ENCODE assay signal across 29 mouse cellular contexts in the genomic region with DNA sequence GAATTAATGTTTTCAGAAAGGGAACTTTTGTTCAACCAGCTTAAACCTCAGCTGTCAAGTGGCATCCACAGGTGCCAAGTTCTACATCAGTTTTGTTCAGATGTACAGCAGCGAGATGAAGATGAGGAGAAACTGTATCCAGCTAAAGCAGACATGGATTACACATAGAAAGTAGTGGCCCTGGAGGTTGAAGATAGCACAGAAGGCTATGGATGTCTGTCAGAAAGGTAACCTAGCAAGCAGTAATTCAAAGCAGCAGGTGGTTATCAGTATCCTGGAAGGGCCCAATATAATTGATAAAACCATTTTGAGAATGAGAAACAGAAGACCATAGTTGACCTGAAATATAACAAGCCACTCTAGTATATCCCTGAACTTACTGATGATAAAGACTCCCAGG. TPM values are rescaled to one million over a fixed set of nuclear protein-coding genes. Genes with fewer than 3 reads are reported as not detected.
"Had no signal": no experiment of that assay in that cellular context is flagged by ENCODE, and none has a peak within 500 bp of the region (broad histone marks: within the 10 kb centered on the region; RNA-seq: fewer than 3 reads in every experiment).

No protein-coding gene starts in this region.

- H3K27ac ChIP-seq: kidney, postnatal 0 days; layer of hippocampus, adult 2 months; limb, embryonic 10.5 days; limb, embryonic 13.5 days; macrophage; midbrain, embryonic 15.5 days; neural tube, embryonic 13.5 days; stomach, postnatal 0 days had no signal

- H3K4me3 ChIP-seq: layer of hippocampus, adult 2 months; limb, embryonic 10.5 days; limb, embryonic 13.5 days; megakaryocyte, embryonic 14.5 days; midbrain, embryonic 15.5 days; neural tube, embryonic 13.5 days had no signal

- ATAC-seq: inflammation-experienced regulatory T-cells, adult 6 months; intestine, embryonic 16.5 days; lung, postnatal 0 days; midbrain, embryonic 15.5 days had no signal

- H3K9ac ChIP-seq: limb, embryonic 13.5 days; lung, embryonic 14.5 days; midbrain, embryonic 15.5 days; neural tube, embryonic 13.5 days had no signal

- H3K27me3 ChIP-seq: limb, embryonic 13.5 days; megakaryocyte, embryonic 14.5 days; midbrain, embryonic 15.5 days; neural tube, embryonic 13.5 days had no signal

- DNase-seq: kidney, adult 18-20 months; kidney, postnatal 25 days; layer of hippocampus, adult 9-11 months; lung, embryonic 14.5 days; right cerebral cortex, postnatal 4 days; thymus, adult 2 months; thymus, postnatal 14 days; thymus, postnatal 4 days had no signal

- H3K4me2 ChIP-seq: limb, embryonic 13.5 days; lung, embryonic 14.5 days; midbrain, embryonic 11.5 days; midbrain, embryonic 15.5 days; neural tube, embryonic 13.5 days had no signal

- H3K9me3 ChIP-seq: limb, embryonic 10.5 days; limb, embryonic 13.5 days; megakaryocyte, embryonic 14.5 days; midbrain, embryonic 15.5 days; neural tube, embryonic 13.5 days had no signal

- H3K4me1 ChIP-seq: limb, embryonic 10.5 days; limb, embryonic 13.5 days; midbrain, embryonic 15.5 days; neural tube, embryonic 13.5 days had no signal

RNA-seq across cellular contexts. Expression of a gene that starts 34.9 kb away (rescaled TPM):
- total RNA-seq: layer of hippocampus, adult 2 months; layer of hippocampus, postnatal 25 days; left cerebral cortex, adult 18-20 months; left cerebral cortex, postnatal 25 days; liver, adult 2 months; neutrophil, adult 5-6 weeks had no signal
- polyA plus RNA-seq: limb, embryonic 10.5 days; liver, adult 2 months; lung, embryonic 14.5 days; macrophage had no signal

RNA-seq across cellular contexts. Expression of a gene that starts 37.7 kb away (rescaled TPM):
- total RNA-seq: layer of hippocampus, adult 2 months; layer of hippocampus, postnatal 25 days; left cerebral cortex, adult 18-20 months; left cerebral cortex, postnatal 25 days; liver, adult 2 months; neutrophil, adult 5-6 weeks had no signal
- polyA plus RNA-seq: inflammation-experienced regulatory T-cells, adult 6 months; intestine, embryonic 16.5 days; kidney, embryonic 14.5 days; kidney, postnatal 0 days; large intestine, adult 2 months; limb, embryonic 10.5 days; limb, embryonic 13.5 days; liver, adult 2 months; lung, embryonic 14.5 days; lung, postnatal 0 days; macrophage; midbrain, embryonic 11.5 days; midbrain, embryonic 15.5 days; neural tube, embryonic 13.5 days; stomach, embryonic 14.5 days; stomach, postnatal 0 days; thymus, adult 2 months had no signal
